Mouse (Mus musculus): ENCODE data around the gene Habp4. TPM values are rescaled to one million over a fixed set of nuclear protein-coding genes. Genes with fewer than 3 reads are reported as not detected.
A peak's percentile ranks its signal among the peaks of the same experiment; 100 is the strongest.

Habp4 gene
- polyA plus RNA-seq, 1 experiment from 2014 or later = 47.7 TPM

GRCm38 (mm10) chr13:64153083-64153682, 8.4 kb upstream of the Habp4 start, which contains the start of gene Zfp367:
TSS of gene Zfp367 (minus strand) at chr13:64153202.
- Histone ChIP-seq H3K36me3 (no peaks in the 10 kb centered on the region), H3K9me3 (no peaks in the 10 kb centered on the region), H3K4me1 (replicated peaks) (peaks cover 16% of the 10 kb centered on the region), H3K4me3 (peak within 1 kb of the TSS; percentile 74), H3K27me3 (no peaks in the 10 kb centered on the region), H3K9ac (peak within 1 kb of the TSS; percentile 57), H3K4me2 (peak within 1 kb of the TSS; percentile 89), H3K27ac (replicated peaks) (peak within 1 kb of the TSS; percentile 65)
- ATAC-seq (ENCODE audit: low FRiP score, low read depth) = peak; percentile 98
- under 1% methylated on average over 53 of the region's 56 CpGs for WGBS

GRCm38 (mm10) chr13:64153751-64154267, 7.8 kb upstream of the Habp4 start:
- H3K9ac ChIP-seq = peak overlapping the region; percentile 12
- WGBS = under 1% methylated on average over 18 of the region's 18 CpGs
- H3K27ac ChIP-seq (replicated peaks) = no peak overlapping the region
- peak overlapping the region; percentile 74 for H3K4me3 ChIP-seq
- peaks cover 16% of the 10 kb centered on the region for H3K4me1 ChIP-seq (replicated peaks)
- no peaks in the 10 kb centered on the region for H3K36me3 ChIP-seq
- no peaks in the 10 kb centered on the region for H3K27me3 ChIP-seq
- ATAC-seq (ENCODE audit: low FRiP score, low read depth) = peak; percentile 29; the same call in 1 of the 2 replicates
- peak overlapping the region; percentile 89 for H3K4me2 ChIP-seq
- no peaks in the 10 kb centered on the region for H3K9me3 ChIP-seq

GRCm38 (mm10) chr13:64154651-64155050, 7.0 kb upstream of the Habp4 start:
- Histone ChIP-seq H3K4me3 (no peak overlapping the region), H3K9ac (no peak overlapping the region), H3K27me3 (0 out of 2 replicates have a peak, but pooled peaks cover 3% of the 10 kb centered on the region), H3K36me3 (no peaks in the 10 kb centered on the region), H3K4me2 (no peak overlapping the region), H3K4me1 (replicated peaks) (peaks cover 16% of the 10 kb centered on the region), H3K27ac (replicated peaks) (no peak overlapping the region), H3K9me3 (no peaks in the 10 kb centered on the region)
- 54% methylated on average over 2 of the region's 2 CpGs for WGBS
- ATAC-seq (ENCODE audit: low FRiP score, low read depth) = no peak

GRCm38 (mm10) chr13:64155171-64155571, 6.5 kb upstream of the Habp4 start:
- Histone ChIP-seq H3K36me3 (no peaks in the 10 kb centered on the region), H3K4me2 (no peak overlapping the region), H3K27ac (replicated peaks) (no peak overlapping the region), H3K4me3 (no peak overlapping the region), H3K27me3 (0 out of 2 replicates have a peak, but pooled peaks cover 3% of the 10 kb centered on the region), H3K9ac (no peak overlapping the region), H3K9me3 (no peaks in the 10 kb centered on the region), H3K4me1 (replicated peaks) (peaks cover 16% of the 10 kb centered on the region)
- no peak for ATAC-seq (ENCODE audit: low FRiP score, low read depth)
- WGBS = 7% methylated on average over 1 of the region's 1 CpGs

- Histone ChIP-seq H3K27me3 (0 out of 2 replicates have a peak, but pooled peaks cover 3% of the 10 kb centered on the region), H3K4me2 (no peak overlapping the region), H3K4me3 (no peak overlapping the region), H3K27ac (replicated peaks) (no peak overlapping the region), H3K36me3 (no peaks in the 10 kb centered on the region), H3K4me1 (replicated peaks) (peaks cover 9% of the 10 kb centered on the region), H3K9me3 (no peaks in the 10 kb centered on the region), H3K9ac (no peak overlapping the region)
- no peak for ATAC-seq (ENCODE audit: low FRiP score, low read depth)
Observed at GRCm38 (mm10) chr13:64156966-64157365, 4.7 kb upstream of the Habp4 start.

GRCm38 (mm10) chr13:64161916-64162611, 440 bp downstream of the Habp4 start:
- Histone ChIP-seq H3K9ac (peak overlapping the region; percentile 84), H3K36me3 (peaks cover 6% of the 10 kb centered on the region), H3K4me1 (replicated peaks) (peaks cover 13% of the 10 kb centered on the region), H3K9me3 (peaks cover 5% of the 10 kb centered on the region; the same call in 1 of the 2 replicates), H3K27ac (replicated peaks) (peak overlapping the region; percentile 85), H3K4me3 (peak overlapping the region; percentile 83), H3K27me3 (0 out of 2 replicates have a peak, but pooled peaks cover 3% of the 10 kb centered on the region), H3K4me2 (peak overlapping the region; percentile 96)
- 0% methylated on average over 67 of the region's 71 CpGs for WGBS
- ATAC-seq (ENCODE audit: low FRiP score, low read depth) = no peak

- Histone ChIP-seq H3K4me2 (peak overlapping the region; percentile 96), H3K4me1 (replicated peaks) (peaks cover 13% of the 10 kb centered on the region), H3K4me3 (peak overlapping the region; percentile 83), H3K9me3 (peaks cover 10% of the 10 kb centered on the region; the same call in 1 of the 2 replicates), H3K9ac (peak overlapping the region; percentile 84), H3K27ac (replicated peaks) (no peak overlapping the region), H3K27me3 (0 out of 2 replicates have a peak, but pooled peaks cover 3% of the 10 kb centered on the region), H3K36me3 (peaks cover 9% of the 10 kb centered on the region)
- peak; percentile 4; the same call in 1 of the 2 replicates for ATAC-seq (ENCODE audit: low FRiP score, low read depth)
- 1% methylated on average over 14 of the region's 14 CpGs for WGBS
Observed at GRCm38 (mm10) chr13:64162626-64163025, 1.0 kb downstream of the Habp4 start.

- Histone ChIP-seq H3K9me3 (peaks cover 12% of the 10 kb centered on the region), H3K27ac (replicated peaks) (no peak overlapping the region), H3K27me3 (0 out of 2 replicates have a peak, but pooled peaks cover 3% of the 10 kb centered on the region), H3K4me1 (replicated peaks) (peaks cover 13% of the 10 kb centered on the region), H3K9ac (peak overlapping the region; percentile 84), H3K36me3 (peaks cover 12% of the 10 kb centered on the region), H3K4me2 (peak overlapping the region; percentile 96), H3K4me3 (peak overlapping the region; percentile 83)
- no peak for ATAC-seq (ENCODE audit: low FRiP score, low read depth)
- WGBS = 29% methylated on average over 13 of the region's 13 CpGs
Observed at GRCm38 (mm10) chr13:64163147-64163715, 1.6 kb downstream of the Habp4 start.

- H3K36me3 ChIP-seq = peaks cover 71% of the 10 kb centered on the region
- H3K4me2 ChIP-seq = no peak overlapping the region
- 98% methylated on average over 25 of the region's 25 CpGs for WGBS
- no peak overlapping the region for H3K27ac ChIP-seq (replicated peaks)
- H3K9me3 ChIP-seq = peaks cover 51% of the 10 kb centered on the region
- no peak overlapping the region for H3K9ac ChIP-seq
- no peak overlapping the region for H3K4me3 ChIP-seq
- H3K27me3 ChIP-seq = no peaks in the 10 kb centered on the region
- H3K4me1 ChIP-seq (replicated peaks) = no peaks in the 10 kb centered on the region
- no peak for ATAC-seq (ENCODE audit: low FRiP score, low read depth)
Observed at GRCm38 (mm10) chr13:64169746-64170145, 8.1 kb downstream of the Habp4 start.

GRCm38 (mm10) chr13:64178000-64178399, 16.4 kb downstream of the Habp4 start:
- Histone ChIP-seq H3K4me1 (replicated peaks) (no peaks in the 10 kb centered on the region), H3K4me3 (no peak overlapping the region), H3K4me2 (no peak overlapping the region), H3K27me3 (no peaks in the 10 kb centered on the region), H3K9me3 (no peaks in the 10 kb centered on the region), H3K27ac (replicated peaks) (no peak overlapping the region), H3K9ac (no peak overlapping the region), H3K36me3 (peaks cover 41% of the 10 kb centered on the region)
- 78% methylated on average over 7 of the region's 7 CpGs for WGBS
- ATAC-seq (ENCODE audit: low FRiP score, low read depth) = no peak

- WGBS = 71% methylated on average over 13 of the region's 13 CpGs
- H3K4me1 ChIP-seq (replicated peaks) = no peaks in the 10 kb centered on the region
- H3K27me3 ChIP-seq = no peaks in the 10 kb centered on the region
- H3K9ac ChIP-seq = no peak overlapping the region
- no peak overlapping the region for H3K4me3 ChIP-seq
- no peak for ATAC-seq (ENCODE audit: low FRiP score, low read depth)
- H3K36me3 ChIP-seq = peaks cover 41% of the 10 kb centered on the region
- H3K27ac ChIP-seq (replicated peaks) = no peak overlapping the region
- H3K4me2 ChIP-seq = no peak overlapping the region
- H3K9me3 ChIP-seq = no peaks in the 10 kb centered on the region
Observed at GRCm38 (mm10) chr13:64178746-64179652, 17.4 kb downstream of the Habp4 start.

Data from hindbrain, embryonic 15.5 days (tissue).